Mouse (Mus musculus) liver, embryonic 11.5 days (tissue): ENCODE measurements around the gene Gpr137b. TPM values are rescaled to one million over a fixed set of nuclear protein-coding genes. Genes with fewer than 3 reads are reported as not detected.
"Not testable (repeated sequence)": the region's sequence is repeated elsewhere in the genome, so short reads cannot be mapped to it uniquely, and the experiment has no call there.

Source experiments
- ATAC-seq: fragments of 200-750 bp; cut with Nextera tagmentation; replicated peaks from 2 replicates; pipeline ENCODE4 v1.8.0; 2017; ENCODE audit warnings: moderate number of reproducible peaks, mild to moderate bottlenecking, moderate TSS enrichment, moderate library complexity; ENCODE audit not compliant: low FRiP score
- DNase-seq: peaks from one replicate; pipeline ENCODE4 v3.0.0-alpha.2; 2017; ENCODE audit warnings: low spot score
- H3K27ac ChIP-seq: fragments of 300-500 bp; sonication (generic); 2 replicates; pipeline ENCODE4 v1.5.1; 2014; ENCODE audit warnings: mild to moderate bottlenecking, low read depth, low read length, control low read depth
- H3K27me3 ChIP-seq: fragments of 300-500 bp; sonication (generic); replicated peaks from 2 replicates; pipeline ENCODE4 v1.6.1; 2014; ENCODE audit warnings: low read length, mixed read lengths; ENCODE audit not compliant: control insufficient read depth, insufficient read depth
- H3K36me3 ChIP-seq: fragments of 300-500 bp; sonication (generic); 2 replicates; pipeline ENCODE4 v1.6.1; 2014; ENCODE audit warnings: mild to moderate bottlenecking, low read length, moderate library complexity, mixed read lengths; ENCODE audit not compliant: control insufficient read depth, insufficient read depth
- H3K4me1 ChIP-seq: fragments of 300-500 bp; sonication (generic); replicated peaks from 2 replicates; pipeline ENCODE4 v1.6.1; 2014; ENCODE audit warnings: low read length, mixed read lengths; ENCODE audit not compliant: control insufficient read depth, insufficient read depth
- H3K4me2 ChIP-seq: fragments of 300-500 bp; sonication (generic); 2 replicates; pipeline ENCODE4 v1.6.1; 2014; ENCODE audit warnings: mild to moderate bottlenecking, control low read depth, moderate library complexity
- H3K4me3 ChIP-seq: fragments of 300-500 bp; sonication (generic); 2 replicates; pipeline ENCODE4 v1.5.1; 2014; ENCODE audit warnings: low read depth, low read length, control low read depth
- H3K9ac ChIP-seq: fragments of 300-500 bp; sonication (generic); 2 replicates; pipeline ENCODE4 v1.6.1; 2014; ENCODE audit warnings: low read depth, low read length, control low read depth
- H3K9me3 ChIP-seq: fragments of 300-500 bp; sonication (generic); 2 replicates; pipeline ENCODE4 v1.6.1; 2016; ENCODE audit warnings: low read length, inconsistent platforms, mixed read lengths; ENCODE audit not compliant: control insufficient read depth
- whole genome bisulfite sequencing: fragments of 180-500 bp; shearing (Covaris S2); extraction: QIAGEN DNeasy Blood & Tissue Kit; methylation state at CpG from one replicate; pipeline ENCODE4 v1.1.7; 2014; 5-methylcytosine and 5-hydroxymethylcytosine counted together
- polyA plus RNA-seq: library from polyadenylated mRNA; unstranded; fragments of >200 nt; fragmentation: Nextera tagmentation; extraction: Ambion mirVana; gene quantifications from 2 replicates; pipeline ENCODE4 v1.2.1, GENCODE M21; 2014

The Gpr137b gene
- polyA plus RNA-seq, 1 experiment from 2014 or later = 5.4 TPM

GRCm38 (mm10) chr13:13414206-13414605 is 20.4 kb upstream of the Gpr137b start:
- Histone ChIP-seq H3K27ac (no peak overlapping the region), H3K4me3 (no peak overlapping the region), H3K36me3 (no peaks in the 10 kb centered on the region), H3K4me1 (no peaks in the 10 kb centered on the region), H3K9me3 (no peaks in the 10 kb centered on the region), H3K4me2 (no peak overlapping the region), H3K27me3 (no peaks in the 10 kb centered on the region), H3K9ac (no peak overlapping the region)
- ATAC-seq = no peak; the same call in 1 of the 2 replicates
- no peak for DNase-seq
- 58% methylated on average over 3 of the region's 3 CpGs for WGBS

DNA sequence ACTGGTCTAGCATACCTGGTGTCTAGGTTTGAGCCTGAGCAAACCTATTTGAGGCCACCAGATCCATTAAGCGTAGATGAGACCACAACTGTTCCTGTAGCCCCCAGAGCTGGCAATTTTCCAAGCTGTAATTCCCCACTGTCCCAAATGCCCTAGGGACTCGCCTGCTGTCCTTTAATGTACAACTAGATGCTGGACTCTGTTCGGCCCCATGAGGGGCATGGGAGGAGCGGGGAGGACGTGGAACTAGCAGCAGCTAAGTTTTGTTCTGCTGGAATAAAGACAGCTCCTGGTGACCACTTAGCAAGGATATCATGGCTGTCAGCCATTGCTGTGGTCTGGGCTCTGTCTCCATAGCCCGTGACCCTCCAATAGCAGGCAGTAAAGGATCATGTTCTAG is 11.7 kb upstream of the Gpr137b start:
- H3K9me3 ChIP-seq, DNase-seq, H3K4me2 ChIP-seq, H3K27me3 ChIP-seq, H3K27ac ChIP-seq, ATAC-seq, H3K9ac ChIP-seq, H3K4me1 ChIP-seq, H3K36me3 ChIP-seq, H3K4me3 ChIP-seq: not testable (repeated sequence)
- no CpG with 5 or more reads among the region's 6 CpGs for WGBS

GRCm38 (mm10) chr13:13404517-13405155 is 10.8 kb upstream of the Gpr137b start:
- 66% methylated on average over 6 of the region's 6 CpGs for WGBS
- not testable (repeated sequence) for H3K4me1 ChIP-seq, H3K27ac ChIP-seq, H3K36me3 ChIP-seq, H3K27me3 ChIP-seq, ATAC-seq, H3K9me3 ChIP-seq, H3K4me3 ChIP-seq, H3K4me2 ChIP-seq, H3K9ac ChIP-seq, DNase-seq

DNA sequence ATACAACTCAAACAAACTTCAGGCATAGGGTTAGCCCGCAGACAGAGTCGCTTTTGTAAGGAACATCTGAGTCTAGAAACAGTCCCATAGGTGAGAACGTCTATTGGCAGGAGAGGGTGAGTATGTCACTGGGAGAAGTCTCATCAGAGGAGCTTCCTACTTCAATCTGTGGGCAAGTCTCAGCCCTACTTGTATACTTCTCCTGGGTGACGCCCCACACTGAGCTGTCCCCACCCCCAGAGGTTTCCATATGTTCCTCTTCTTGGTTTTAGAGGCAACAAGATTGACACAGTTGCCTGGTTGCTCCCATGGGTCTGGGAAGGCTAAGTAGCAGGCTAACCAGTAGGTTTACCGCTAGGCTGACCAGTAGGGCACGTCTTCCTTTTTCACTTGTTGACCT is 10.0 kb upstream of the Gpr137b start:
- not testable (repeated sequence) for H3K4me2 ChIP-seq, H3K27me3 ChIP-seq, ATAC-seq, H3K36me3 ChIP-seq, H3K27ac ChIP-seq, H3K4me1 ChIP-seq, H3K4me3 ChIP-seq, H3K9ac ChIP-seq, DNase-seq, H3K9me3 ChIP-seq
- WGBS = 77% methylated on average over 3 of the region's 6 CpGs

DNA sequence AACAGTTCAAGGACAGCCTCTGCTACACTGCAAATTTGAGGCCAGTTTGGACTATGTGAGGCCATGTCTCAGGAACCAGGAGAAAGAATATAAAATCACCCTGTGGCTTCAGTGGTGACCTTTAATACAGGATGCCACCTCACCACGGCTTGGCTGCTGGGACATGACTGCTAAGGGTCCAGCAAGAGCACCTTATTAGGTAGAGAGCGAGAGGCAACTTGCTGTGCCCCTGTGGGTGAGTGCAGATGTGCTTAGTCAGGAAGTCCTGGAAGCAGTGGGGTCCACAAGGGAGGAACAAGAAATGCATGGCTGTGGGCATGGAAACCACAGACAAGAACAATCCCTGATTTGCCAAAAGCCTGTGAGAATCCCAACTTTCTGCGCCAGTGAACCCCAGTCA is 9.6 kb upstream of the Gpr137b start:
- H3K4me2 ChIP-seq, H3K4me1 ChIP-seq, ATAC-seq, H3K27me3 ChIP-seq, DNase-seq, H3K9ac ChIP-seq, H3K9me3 ChIP-seq, H3K4me3 ChIP-seq, H3K36me3 ChIP-seq, H3K27ac ChIP-seq: not testable (repeated sequence)
- WGBS = 83% methylated on average over 2 of the region's 3 CpGs

- H3K4me3 ChIP-seq, H3K9ac ChIP-seq, ATAC-seq, DNase-seq, H3K4me2 ChIP-seq, H3K36me3 ChIP-seq, H3K27me3 ChIP-seq, H3K4me1 ChIP-seq, H3K9me3 ChIP-seq, H3K27ac ChIP-seq: not testable (repeated sequence)
- WGBS = 82% methylated on average over 5 of the region's 5 CpGs
Measured at GRCm38 (mm10) chr13:13402818-13403217, 9.0 kb upstream of the Gpr137b start.

DNA sequence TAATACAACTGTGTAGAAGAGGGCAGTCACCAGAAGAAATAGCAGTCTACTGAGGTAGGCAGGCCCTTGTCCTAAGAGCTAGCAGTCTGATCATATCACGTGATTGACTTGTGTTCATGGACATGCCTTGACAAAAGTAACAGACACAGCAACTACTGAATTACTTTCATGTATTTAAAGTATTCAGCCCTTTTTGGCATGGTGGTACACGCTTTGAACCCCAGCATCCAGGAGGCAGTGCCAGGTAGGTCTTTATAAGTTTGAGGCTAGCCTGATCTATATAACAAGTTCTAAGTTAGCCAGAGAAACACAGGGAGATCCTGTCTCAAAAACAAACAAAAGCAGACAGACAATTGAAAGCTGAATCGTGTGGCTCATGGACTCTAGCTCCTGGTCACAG is 7.0 kb upstream of the Gpr137b start:
- DNase-seq, H3K4me2 ChIP-seq, H3K36me3 ChIP-seq, H3K4me1 ChIP-seq, H3K9me3 ChIP-seq, H3K27me3 ChIP-seq, H3K4me3 ChIP-seq, H3K9ac ChIP-seq, ATAC-seq, H3K27ac ChIP-seq: not testable (repeated sequence)
- 74% methylated on average over 3 of the region's 3 CpGs for WGBS

DNA sequence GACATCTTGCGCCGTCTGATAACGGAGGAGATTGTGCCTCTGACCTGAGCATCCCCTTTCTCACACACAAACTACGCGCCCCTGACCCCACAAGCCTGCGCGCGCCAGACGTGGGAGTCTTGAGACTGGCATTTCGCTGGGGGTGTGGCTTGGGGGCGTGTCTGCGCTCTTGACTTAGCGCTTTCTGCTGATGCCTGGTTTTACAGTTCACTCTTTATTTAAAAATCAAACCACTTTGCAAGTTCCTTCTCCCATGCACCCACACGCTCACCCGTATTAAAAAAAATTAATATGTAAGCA is 232 bp upstream of the Gpr137b start:
- H3K27ac ChIP-seq, H3K36me3 ChIP-seq, H3K9me3 ChIP-seq, H3K9ac ChIP-seq, H3K27me3 ChIP-seq, H3K4me1 ChIP-seq: not testable (repeated sequence)
- ATAC-seq = peak; percentile 45
- H3K4me3 ChIP-seq = peak overlapping the region; percentile 35
- peak overlapping the region; percentile 56 for H3K4me2 ChIP-seq
- DNase-seq = peak; percentile 43
- 2% methylated on average over 13 of the region's 15 CpGs for WGBS

GRCm38 (mm10) chr13:13378168-13378859 is 15.5 kb downstream of the Gpr137b start:
- H3K4me2 ChIP-seq, ATAC-seq, H3K4me1 ChIP-seq, H3K27me3 ChIP-seq, H3K9ac ChIP-seq, H3K36me3 ChIP-seq, H3K27ac ChIP-seq, H3K4me3 ChIP-seq, H3K9me3 ChIP-seq, DNase-seq: not testable (repeated sequence)
- 57% methylated on average over 1 of the region's 7 CpGs for WGBS
